Mouse (Mus musculus) retina, embryonic 14.5 days (tissue): ENCODE results near the gene 2300002M23Rik.

Experiments used
- DNase-seq: peaks from one replicate; pipeline ENCODE4 v3.0.0-alpha.2; 2015; ENCODE audit warnings: low spot score

The 2300002M23Rik gene

GRCm38 (mm10) chr17:35556812-35557211 is 10.4 kb upstream of the 2300002M23Rik start:
- peak; percentile 72 for DNase-seq

- no peak for DNase-seq
These were observed 9.9 kb upstream of the 2300002M23Rik start for GRCm38 (mm10) chr17:35557351-35557750.

DNA sequence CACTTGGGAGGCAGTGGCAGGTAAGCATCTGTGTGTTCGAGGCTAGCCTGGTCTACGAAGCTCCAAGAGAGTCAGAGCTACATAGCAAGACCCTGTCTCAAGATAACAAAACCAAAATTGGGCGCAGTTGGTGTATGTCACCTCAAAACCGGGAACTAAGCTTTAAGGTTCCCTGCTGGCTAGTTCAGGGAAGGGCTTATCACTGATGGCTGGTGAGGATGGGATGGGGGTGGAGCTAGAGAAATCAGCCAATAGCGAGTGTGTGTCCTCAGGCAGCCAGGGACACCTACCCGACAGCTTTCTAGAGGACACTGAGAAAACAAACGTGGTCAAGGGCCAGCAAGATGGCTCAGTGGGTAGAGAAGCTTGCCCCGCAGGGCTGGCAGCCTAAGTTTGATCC is 9.0 kb upstream of the 2300002M23Rik start:
- DNase-seq = no peak

- DNase-seq = no peak
These were observed 517 bp downstream of the 2300002M23Rik start for GRCm38 (mm10) chr17:35567767-35568166.

DNA sequence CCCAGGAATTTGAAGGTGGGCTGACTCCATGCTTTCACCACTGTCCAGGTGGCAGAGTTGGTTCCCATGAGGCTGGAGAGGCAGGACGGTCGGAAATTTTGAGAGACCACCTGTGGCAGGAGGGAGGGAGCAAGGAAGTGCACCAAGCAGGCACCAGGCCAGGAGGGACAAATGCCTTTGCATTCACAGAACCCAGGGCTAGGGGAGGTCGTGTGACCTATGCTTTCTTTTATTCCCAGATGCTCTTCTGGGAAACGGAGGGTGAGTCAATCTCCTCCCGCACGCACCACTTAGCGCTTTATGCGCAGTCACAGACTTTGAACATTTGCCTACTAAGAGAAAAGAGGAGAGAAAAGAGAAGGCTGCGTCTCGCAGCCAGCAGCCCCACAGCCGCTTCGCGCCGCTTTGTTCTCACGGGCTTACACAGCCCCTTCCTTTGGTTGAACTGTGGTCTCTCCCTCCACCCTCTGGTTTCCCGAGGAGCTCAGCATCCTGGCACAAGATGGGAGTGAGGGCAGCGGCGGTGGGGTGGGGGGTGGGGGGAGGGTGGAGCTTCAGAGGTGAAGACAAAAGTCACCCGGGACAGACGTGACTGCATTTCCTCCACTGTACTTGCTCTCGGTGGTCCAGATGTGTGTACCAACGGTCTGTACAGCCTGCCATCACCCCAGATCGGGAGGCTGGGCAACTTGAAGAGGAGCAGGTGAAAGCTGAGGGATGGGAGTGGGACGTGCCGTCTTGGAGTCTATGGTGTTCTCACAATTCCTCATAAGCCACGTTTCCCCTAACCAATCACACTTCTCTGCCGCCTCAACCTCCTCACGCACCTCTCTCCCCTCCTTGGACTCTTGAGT is 2.1 kb downstream of the 2300002M23Rik start:
- no peak for DNase-seq

GRCm38 (mm10) chr17:35570836-35571235 is 3.6 kb downstream of the 2300002M23Rik start:
- DNase-seq = no peak

GRCm38 (mm10) chr17:35571477-35571876 is 4.2 kb downstream of the 2300002M23Rik start:
- no peak for DNase-seq

- peak; percentile 92 for DNase-seq
These were observed 11.0 kb downstream of the 2300002M23Rik start for GRCm38 (mm10) chr17:35578211-35578610.

DNA sequence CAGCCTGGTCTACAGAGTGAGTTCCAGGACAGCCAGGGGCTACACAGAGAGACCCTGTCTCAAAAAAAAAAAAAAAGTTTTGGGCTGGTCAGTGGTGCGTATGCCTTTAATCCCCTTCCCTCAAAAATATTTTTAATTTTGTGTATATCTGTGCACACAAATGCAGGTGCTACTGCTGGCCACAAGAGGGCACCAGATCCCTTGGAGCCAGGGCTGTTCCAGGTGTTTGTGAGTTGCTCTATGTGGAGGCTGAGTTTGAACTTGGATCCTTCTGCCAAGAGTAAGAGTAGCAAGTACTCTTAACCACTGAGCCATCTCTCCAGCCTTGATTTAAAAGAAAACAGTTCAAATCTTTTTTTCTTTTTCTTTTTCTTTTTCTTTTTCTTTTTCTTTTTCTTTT is 15.7 kb downstream of the 2300002M23Rik start:
- peak; percentile 10 for DNase-seq

- peak; percentile 88 for DNase-seq
These were observed 17.2 kb downstream of the 2300002M23Rik start for GRCm38 (mm10) chr17:35584330-35584937.

- DNase-seq = no peak
These were observed 20.0 kb downstream of the 2300002M23Rik start for GRCm38 (mm10) chr17:35587291-35587690.

GRCm38 (mm10) chr17:35588387-35588786 is 21.1 kb downstream of the 2300002M23Rik start:
- no peak for DNase-seq

- peak; percentile 88 for DNase-seq
These were observed 23.4 kb downstream of the 2300002M23Rik start for GRCm38 (mm10) chr17:35590410-35591218.

- DNase-seq = no peak
These were observed 23.9 kb downstream of the 2300002M23Rik start for GRCm38 (mm10) chr17:35591219-35591578.

DNA sequence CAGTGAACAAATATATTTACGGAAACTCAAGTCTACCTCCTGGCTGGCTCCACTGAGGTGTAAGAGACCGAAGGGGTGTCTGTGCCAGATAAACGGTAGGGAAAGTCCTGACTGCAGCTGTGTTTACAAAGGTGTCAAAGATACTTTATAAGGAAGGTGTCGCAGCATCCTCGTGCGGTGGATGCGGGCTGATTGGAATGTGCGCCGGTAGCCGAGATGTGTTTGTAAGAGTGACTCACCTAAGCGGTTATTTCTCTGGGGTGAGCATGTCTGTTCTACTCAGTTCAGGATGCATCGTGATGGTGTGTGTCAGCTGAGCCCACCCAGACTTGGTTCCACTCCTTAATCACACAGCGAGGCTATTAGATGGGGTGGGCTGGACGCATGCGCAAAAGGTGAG is 24.5 kb downstream of the 2300002M23Rik start:
- DNase-seq = no peak

DNA sequence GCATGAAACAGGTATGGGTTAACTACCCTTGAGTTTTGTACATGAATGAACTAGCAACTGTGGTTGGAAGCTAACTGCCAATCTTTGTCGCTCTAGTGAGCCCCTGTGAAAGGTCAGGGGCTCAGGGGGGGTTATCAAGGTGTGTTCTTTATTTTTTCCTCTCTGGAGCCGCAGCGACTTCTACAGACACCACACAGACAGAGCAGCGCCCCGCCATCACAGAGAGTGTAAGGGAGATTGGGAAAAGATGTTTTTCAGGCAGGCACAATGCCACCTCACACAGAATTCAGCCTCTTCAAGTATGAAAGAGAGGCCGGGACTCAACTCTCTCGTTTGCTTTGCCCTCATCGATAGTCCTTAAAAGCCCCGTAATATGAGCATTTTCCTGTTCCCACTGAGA is 24.9 kb downstream of the 2300002M23Rik start:
- no peak for DNase-seq

GRCm38 (mm10) chr17:35593786-35594185 is 26.5 kb downstream of the 2300002M23Rik start:
- no peak for DNase-seq

DNA sequence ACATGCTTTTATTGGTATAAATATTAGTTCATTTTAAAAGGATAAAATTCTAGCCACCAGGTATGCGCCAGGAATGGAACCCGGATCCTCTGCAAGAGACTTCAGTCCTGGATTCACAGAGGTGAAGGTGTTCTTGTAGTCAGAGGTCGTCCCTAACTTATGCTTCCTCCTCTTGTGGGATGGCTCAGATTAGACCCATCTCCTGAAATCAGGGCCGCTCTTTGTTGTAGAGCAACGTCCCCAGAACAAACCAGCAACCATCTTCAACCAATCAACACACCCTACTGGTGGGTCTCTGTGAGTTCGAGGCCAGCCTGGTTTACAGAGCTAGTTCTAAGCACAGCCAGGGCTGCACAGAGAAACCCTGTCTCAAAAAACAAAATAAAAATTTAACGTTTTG is 27.2 kb downstream of the 2300002M23Rik start:
- no peak for DNase-seq

GRCm38 (mm10) chr17:35597399-35597798 is 30.1 kb downstream of the 2300002M23Rik start:
- DNase-seq = no peak

- DNase-seq = no peak
These were observed 34.0 kb downstream of the 2300002M23Rik start, which contains the start of gene Sfta2 for GRCm38 (mm10) chr17:35601249-35601648. Gene Sfta2 (plus strand): TSS chr17:35601549.

DNA sequence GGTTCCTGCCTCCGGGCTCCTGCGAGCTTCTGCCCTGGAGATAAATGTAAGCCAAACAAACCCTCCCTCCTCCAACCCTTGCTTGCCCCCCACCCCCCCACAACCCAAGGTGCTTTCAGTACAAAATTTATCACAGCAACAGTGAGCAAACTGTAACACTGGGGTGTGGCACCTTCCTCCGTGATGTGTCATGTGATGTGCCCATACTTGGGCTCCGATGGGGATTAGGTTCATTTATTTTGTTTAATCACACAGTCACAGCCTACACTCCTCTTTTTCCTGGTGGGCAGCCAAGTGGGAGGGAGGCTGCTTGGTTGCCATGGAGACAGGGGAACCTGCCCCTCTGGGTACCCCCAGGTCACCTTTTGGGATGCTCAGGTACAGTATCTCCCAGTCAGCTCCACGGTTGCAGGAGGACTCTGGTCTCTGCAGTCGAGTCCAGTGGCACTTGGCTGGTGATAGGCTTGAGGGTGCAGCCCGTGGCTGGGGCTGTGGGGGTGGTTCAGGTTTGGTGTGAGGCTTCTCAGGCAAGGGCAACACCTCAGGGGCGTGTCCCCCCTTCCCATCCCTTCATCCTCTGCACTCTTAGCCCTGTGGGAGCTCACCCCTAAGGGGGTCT is 34.6 kb downstream of the 2300002M23Rik start:
- no peak for DNase-seq

GRCm38 (mm10) chr17:35617127-35617526 is 49.9 kb downstream of the 2300002M23Rik start:
- no peak for DNase-seq
